ENCODE assay signal across 8 mouse cellular contexts in genomic region chr13:21506221-21506649, GRCm38 (mm10). TPM values are rescaled to one million over a fixed set of nuclear protein-coding genes. Genes with fewer than 3 reads are reported as not detected.
DNase-seq lines count a peak whose midpoint lies in the region; ATAC-seq lines count a peak whose summit lies in the region.

No protein-coding gene starts in this region.

- H3K27me3 ChIP-seq in hindbrain, embryonic 11.5 days (ENCODE audit: control insufficient read depth, insufficient read depth, low read length), result no peaks in the 10 kb centered on the region

- peak overlapping the region; percentile 60; the same call in 1 of the 2 replicates for H3K27ac ChIP-seq in hindbrain, embryonic 11.5 days (ENCODE audit: low read depth, low read length)

- peak overlapping the region; percentile 73 for H3K9ac ChIP-seq in hindbrain, embryonic 11.5 days (ENCODE audit: low read depth, low read length)

- H3K4me1 ChIP-seq in hindbrain, embryonic 11.5 days (replicated peaks; ENCODE audit: control insufficient read depth, insufficient read depth, low read length), result no peaks in the 10 kb centered on the region

- peak overlapping the region; percentile 35 for H3K4me2 ChIP-seq in hindbrain, embryonic 11.5 days (replicated peaks; ENCODE audit: low read depth, low read length)

- H3K9me3 ChIP-seq in hindbrain, embryonic 11.5 days (ENCODE audit: control insufficient read depth, low read length), result no peaks in the 10 kb centered on the region

- ATAC-seq in frontal cortex, adult (ENCODE audit: low TSS enrichment), result peak; percentile 100
- peak; percentile 98 for ATAC-seq in hindbrain, embryonic 11.5 days (ENCODE audit: low FRiP score)

- WGBS in hindbrain, embryonic 11.5 days, result under 1% methylated on average over 20 of the region's 21 CpGs

- H3K4me3 ChIP-seq in hindbrain, embryonic 11.5 days (ENCODE audit: low read depth, low read length), result peak overlapping the region; percentile 68

- peak; percentile 88 for DNase-seq in MN1 (ENCODE audit: low spot score)
- DNase-seq in cerebellum, adult 9-10 months, result peak; percentile 82
- peak; percentile 85 for DNase-seq in hindbrain, embryonic 11.5 days (ENCODE audit: low spot score)
- peak; percentile 71 to 78 for DNase-seq in layer of hippocampus, postnatal 10 days (ENCODE audit: low spot score in 2 of 2)
- peak; percentile 90 for DNase-seq in lung, postnatal 10 days
- DNase-seq in ovary, postnatal 36 days (ENCODE audit: low spot score), result peak; percentile 80
- DNase-seq in thymus, postnatal 25 days, result peak; percentile 77

- H3K36me3 ChIP-seq in hindbrain, embryonic 11.5 days (ENCODE audit: control insufficient read depth, insufficient read depth, low read length), result no peaks in the 10 kb centered on the region

RNA-seq across cellular contexts. Expression of gene Gm11273, which starts 5.0 kb away (rescaled TPM):
- polyA plus RNA-seq in hindbrain, embryonic 11.5 days (2014; fragmentation: Nextera tagmentation; extraction: Ambion mirVana), result 3.7 and 5.1 TPM in 2 replicates
- total RNA-seq in layer of hippocampus, postnatal 10 days (2021), result 10 to 100 TPM; 48.8 to 72.4 TPM

RNA-seq across cellular contexts. Expression of gene AK157302, which starts 11.2 kb away (rescaled TPM):
- polyA plus RNA-seq in hindbrain, embryonic 11.5 days (2014; fragmentation: Nextera tagmentation; extraction: Ambion mirVana), result 0.23 and 0.35 TPM in 2 replicates
- 10 to 100 TPM; 16.0 to 17.7 TPM for total RNA-seq in layer of hippocampus, postnatal 10 days (2021)

RNA-seq across cellular contexts. Expression of gene Zkscan8, which starts 24.7 kb away (rescaled TPM):
- polyA plus RNA-seq in hindbrain, embryonic 11.5 days (2014; fragmentation: Nextera tagmentation; extraction: Ambion mirVana), result 9.8 and 11.0 TPM in 2 replicates
- total RNA-seq in layer of hippocampus, postnatal 10 days (2021), result 10 to 100 TPM; 12.9 to 15.9 TPM

RNA-seq across cellular contexts. Expression of gene Gm10065, which starts 27.0 kb away (rescaled TPM):
- polyA plus RNA-seq in hindbrain, embryonic 11.5 days (2014; fragmentation: Nextera tagmentation; extraction: Ambion mirVana), result not detected in 2 replicates
- total RNA-seq in layer of hippocampus, postnatal 10 days (2021), result not detected

RNA-seq across cellular contexts. Expression of gene Zkscan4, which starts 27.5 kb away (rescaled TPM):
- 5.2 and 5.9 TPM in 2 replicates for polyA plus RNA-seq in hindbrain, embryonic 11.5 days (2014; fragmentation: Nextera tagmentation; extraction: Ambion mirVana)
- 1 to 10 TPM; 6.6 to 7.9 TPM for total RNA-seq in layer of hippocampus, postnatal 10 days (2021)

Comparison
In these comparisons a context has a peak if more than half of its experiments do, and no peak if none do; other contexts are left out.
1. Peak in every context shown above with its lines: DNase-seq, ATAC-seq, H3K4me3 ChIP-seq and H3K27ac ChIP-seq.